Mouse (Mus musculus) small intestine, adult 2 months (tissue): ENCODE measurements around the gene Itih1.

Experiments
- CTCF ChIP-seq: fragments of 200-500 bp; IDR thresholded peaks from 2 replicates; pipeline ENCODE4 v1.5.1; 2012; ENCODE audit warnings: low read depth, mild to moderate bottlenecking, control low read depth, inconsistent platforms, low read length, moderate library complexity, mixed read lengths; ENCODE audit not compliant: insufficient replicate concordance, insufficient read length; ENCODE audit errors: extremely low read depth
- POLR2A ChIP-seq: fragments of 200-500 bp; IDR thresholded peaks from 2 replicates; pipeline ENCODE4 v1.6.1; 2012; ENCODE audit warnings: low read depth, mild to moderate bottlenecking, control low read depth, inconsistent platforms, low read length, moderate library complexity

GRCm38 (mm10) chr14:30949986-30950385, 6.9 kb upstream of the Itih1 start:
- TF ChIP-seq POLR2A: no peak
- TF ChIP-seq CTCF: no peak
